Mouse (Mus musculus) heart, embryonic 13.5 days (tissue): Measurements from ENCODE around the gene E130308A19Rik. TPM values are rescaled to one million over a fixed set of nuclear protein-coding genes. Genes with fewer than 3 reads are reported as not detected.

ENCODE experiments used
- ATAC-seq: fragments of 200-750 bp; cut with Nextera tagmentation; 2 replicates; pipeline ENCODE4 v1.8.0; 2017; ENCODE audit warnings: moderate TSS enrichment; ENCODE audit not compliant: insufficient number of reproducible peaks, low FRiP score, low TSS enrichment; ENCODE audit errors: extremely low read depth
- H3K27ac ChIP-seq: fragments of 300-500 bp; sonication (generic); replicated peaks from 2 replicates; pipeline ENCODE4 v1.5.1; 2015; ENCODE audit warnings: moderate library complexity, mild to moderate bottlenecking, inconsistent platforms
- H3K27me3 ChIP-seq: fragments of 300-500 bp; sonication (generic); replicated peaks from 2 replicates; pipeline ENCODE4 v1.6.1; 2015; ENCODE audit warnings: mild to moderate bottlenecking, inconsistent platforms
- H3K36me3 ChIP-seq: fragments of 300-500 bp; sonication (generic); 2 replicates; pipeline ENCODE4 v1.6.1; 2015; ENCODE audit warnings: mild to moderate bottlenecking, inconsistent platforms
- H3K4me1 ChIP-seq: fragments of 300-500 bp; sonication (generic); 2 replicates; pipeline ENCODE4 v1.6.1; 2015; ENCODE audit warnings: inconsistent platforms
- H3K4me2 ChIP-seq: fragments of 300-500 bp; sonication (generic); 2 replicates; pipeline ENCODE4 v1.6.1; 2015; ENCODE audit warnings: inconsistent platforms, mild to moderate bottlenecking, moderate library complexity
- H3K4me3 ChIP-seq: fragments of 300-500 bp; sonication (generic); 2 replicates; pipeline ENCODE4 v1.5.1; 2015; ENCODE audit warnings: moderate library complexity, mild to moderate bottlenecking, inconsistent platforms
- H3K9ac ChIP-seq: fragments of 300-500 bp; sonication (generic); 2 replicates; pipeline ENCODE4 v1.6.1; 2015; ENCODE audit warnings: inconsistent platforms, mild to moderate bottlenecking, moderate library complexity
- H3K9me3 ChIP-seq: fragments of 300-500 bp; sonication (generic); 2 replicates; pipeline ENCODE4 v1.6.1; 2016; ENCODE audit warnings: inconsistent platforms
- WGBS: fragments of 180-500 bp; shearing (Covaris S2); methylation state at CpG from one replicate; pipeline ENCODE4 v1.1.7; 2015; ENCODE audit warnings: mixed read lengths; 5-methylcytosine and 5-hydroxymethylcytosine counted together
- polyA plus RNA-seq: library from polyadenylated mRNA; unstranded; fragments of >200 nt; fragmentation: Nextera tagmentation; extraction: Ambion mirVana; gene quantifications from 2 replicates; pipeline ENCODE4 v1.2.1, GENCODE M21; 2015

Gene E130308A19Rik
- polyA plus RNA-seq, 1 experiment from 2014 or later: 20.5 TPM

- peak overlapping the region; percentile 70 for H3K27ac ChIP-seq
- no peaks in the 10 kb centered on the region for H3K9me3 ChIP-seq
- peak overlapping the region; percentile 99 for H3K4me2 ChIP-seq
- 3% methylated on average over 9 of the region's 9 CpGs for WGBS
- ATAC-seq: no peak
- H3K4me1 ChIP-seq: peaks cover 26% of the 10 kb centered on the region
- H3K9ac ChIP-seq: peak overlapping the region; percentile 95
- peak overlapping the region; percentile 97 for H3K4me3 ChIP-seq
- no peaks in the 10 kb centered on the region for H3K27me3 ChIP-seq
- peaks cover 4% of the 10 kb centered on the region; the same call in 1 of the 2 replicates for H3K36me3 ChIP-seq
These were observed 180.8 kb downstream of the E130308A19Rik start for GRCm38 (mm10) chr4:59806879-59807195.

GRCm38 (mm10) chr4:59807521-59807920 is 181.5 kb downstream of the E130308A19Rik start:
- peaks cover 25% of the 10 kb centered on the region for H3K4me1 ChIP-seq
- WGBS: 57% methylated on average over 2 of the region's 2 CpGs

GRCm38 (mm10) chr4:59808396-59808795 is 182.4 kb downstream of the E130308A19Rik start:
- H3K9me3 ChIP-seq: no peaks in the 10 kb centered on the region
- ATAC-seq: no peak
- peak overlapping the region; percentile 25; the same call in 1 of the 2 replicates for H3K9ac ChIP-seq
- H3K4me3 ChIP-seq: no peak overlapping the region
- H3K27ac ChIP-seq: no peak overlapping the region
- peaks cover 24% of the 10 kb centered on the region for H3K4me1 ChIP-seq
- no peak overlapping the region for H3K4me2 ChIP-seq
- peaks cover 4% of the 10 kb centered on the region; the same call in 1 of the 2 replicates for H3K36me3 ChIP-seq
- no peaks in the 10 kb centered on the region for H3K27me3 ChIP-seq
- 77% methylated on average over 5 of the region's 5 CpGs for WGBS

More at GRCm38 (mm10) chr4:59807521-59807920, 181.5 kb downstream of the E130308A19Rik start:
- no peaks in the 10 kb centered on the region for H3K27me3 ChIP-seq
- H3K4me3 ChIP-seq: peak overlapping the region; percentile 97
- H3K9ac ChIP-seq: no peak overlapping the region
- no peak overlapping the region for H3K27ac ChIP-seq
- H3K4me2 ChIP-seq: peak overlapping the region; percentile 99
- no peak for ATAC-seq
- H3K36me3 ChIP-seq: peaks cover 4% of the 10 kb centered on the region; the same call in 1 of the 2 replicates
- H3K9me3 ChIP-seq: no peaks in the 10 kb centered on the region

Other genes starting within 250 kb of the E130308A19Rik start
- gene Susd1, start 187.6 kb upstream of the E130308A19Rik start, polyA plus RNA-seq: 7.1 and 7.4 TPM in 2 replicates
- gene Ptbp3, start 76.8 kb upstream of the E130308A19Rik start, polyA plus RNA-seq: 27.1 and 31.0 TPM in 2 replicates
- 38.1 and 39.8 TPM in 2 replicates for gene Hsdl2, start 44.6 kb upstream of the E130308A19Rik start, polyA plus RNA-seq
- 39.0 and 41.7 TPM in 2 replicates for gene Inip, start 175.4 kb downstream of the E130308A19Rik start, polyA plus RNA-seq
- 4.1 and 4.4 TPM in 2 replicates for gene Snx30, start 179.6 kb downstream of the E130308A19Rik start, polyA plus RNA-seq